Mouse (Mus musculus): ENCODE data around the gene Mrpl52. TPM values are rescaled to one million over a fixed set of nuclear protein-coding genes. Genes with fewer than 3 reads are reported as not detected.

The Mrpl52 gene
- polyA plus RNA-seq, 1 experiment: 233 TPM

- no peak for DNase-seq (ENCODE audit: low spot score)
Measured at GRCm38 (mm10) chr14:54432837-54433830, 6.4 kb downstream of the Mrpl52 start.

DNA sequence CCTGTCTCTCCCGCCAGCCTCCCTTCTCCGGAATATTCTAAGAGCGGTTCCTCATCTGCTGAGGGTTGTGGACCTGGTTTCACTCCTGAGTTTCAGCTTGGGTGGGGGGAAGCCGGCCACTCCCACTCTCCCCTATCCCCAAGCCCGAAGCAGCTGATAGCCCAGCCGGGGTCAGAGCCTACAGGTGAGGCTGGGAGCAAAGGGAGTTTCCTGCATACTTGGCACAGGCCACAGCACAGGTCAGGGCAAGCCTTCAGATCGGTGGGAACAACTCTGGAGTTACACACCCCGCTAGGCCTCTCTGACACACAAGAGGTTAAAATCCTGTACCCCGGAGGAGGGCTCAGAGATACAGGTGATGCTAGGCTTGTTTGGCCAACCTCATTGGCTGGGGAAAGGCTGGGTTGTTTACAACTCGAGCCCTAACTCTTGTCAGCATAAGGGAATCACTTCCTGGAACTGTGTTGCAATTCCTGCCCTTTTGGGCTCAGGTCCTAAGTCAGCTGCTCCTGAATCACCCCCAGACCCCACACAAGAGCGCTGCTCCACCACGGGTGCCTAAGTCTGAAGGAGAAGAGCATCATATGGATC, 7.3 kb downstream of the Mrpl52 start:
- no peak for DNase-seq (ENCODE audit: low spot score)

DNA sequence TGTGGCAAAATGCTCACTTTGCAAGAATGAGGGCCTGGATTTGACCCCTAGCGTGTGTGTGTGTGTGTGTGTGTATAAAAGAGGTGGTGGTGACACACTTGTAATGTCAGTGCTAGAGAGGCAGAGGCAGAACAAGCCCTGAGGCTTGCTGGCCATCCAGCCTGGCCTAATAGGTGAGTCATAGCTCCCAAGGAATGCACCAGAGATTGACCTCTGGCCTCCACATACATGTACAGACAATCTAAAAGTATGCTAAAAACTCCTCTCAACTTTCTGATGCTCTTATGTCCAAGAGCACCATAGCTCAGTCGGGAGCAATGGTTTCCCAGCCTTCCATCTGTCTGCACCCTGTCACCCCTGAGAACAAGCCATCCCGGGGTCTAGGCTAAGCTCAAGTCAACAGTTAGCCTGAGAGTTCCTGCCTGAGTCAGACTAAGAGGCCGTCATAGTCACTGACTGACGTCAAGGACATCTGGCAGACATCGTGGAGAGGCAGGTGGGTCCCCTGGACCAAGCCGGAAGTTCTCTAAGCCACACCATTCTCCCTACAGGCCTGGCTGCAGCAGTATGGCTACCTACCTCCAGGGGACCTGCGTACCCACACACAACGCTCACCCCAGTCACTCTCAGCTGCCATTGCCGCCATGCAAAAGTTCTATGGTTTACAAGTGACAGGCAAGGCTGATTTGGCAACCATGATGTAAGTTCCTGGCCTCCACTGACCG, 8.6 kb downstream of the Mrpl52 start:
- DNase-seq (ENCODE audit: low spot score): no peak

GRCm38 (mm10) chr14:54439155-54439554, 12.4 kb downstream of the Mrpl52 start:
- DNase-seq (ENCODE audit: low spot score): no peak

DNA sequence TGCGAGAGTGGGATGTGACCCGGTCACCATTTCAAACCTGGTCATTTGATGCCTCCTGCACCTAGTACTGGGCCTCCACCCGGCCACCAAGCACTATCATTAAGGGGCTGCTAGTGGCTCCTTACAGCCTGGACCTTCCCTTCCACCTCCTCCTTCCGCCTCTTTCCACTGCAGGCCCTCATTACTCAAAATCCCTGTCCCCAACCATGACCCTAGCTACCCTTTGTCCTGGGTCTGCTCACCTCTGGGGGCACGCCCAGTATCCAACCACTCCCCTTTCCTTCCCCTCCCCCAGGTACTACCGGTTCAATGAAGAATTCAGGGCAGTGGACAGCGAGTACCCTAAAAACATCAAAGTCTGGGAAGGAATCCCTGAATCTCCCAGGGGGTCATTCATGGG, 12.9 kb downstream of the Mrpl52 start:
- DNase-seq (ENCODE audit: low spot score): no peak

- DNase-seq (ENCODE audit: low spot score): no peak
Measured at GRCm38 (mm10) chr14:54440538-54440937, 13.8 kb downstream of the Mrpl52 start.

DNA sequence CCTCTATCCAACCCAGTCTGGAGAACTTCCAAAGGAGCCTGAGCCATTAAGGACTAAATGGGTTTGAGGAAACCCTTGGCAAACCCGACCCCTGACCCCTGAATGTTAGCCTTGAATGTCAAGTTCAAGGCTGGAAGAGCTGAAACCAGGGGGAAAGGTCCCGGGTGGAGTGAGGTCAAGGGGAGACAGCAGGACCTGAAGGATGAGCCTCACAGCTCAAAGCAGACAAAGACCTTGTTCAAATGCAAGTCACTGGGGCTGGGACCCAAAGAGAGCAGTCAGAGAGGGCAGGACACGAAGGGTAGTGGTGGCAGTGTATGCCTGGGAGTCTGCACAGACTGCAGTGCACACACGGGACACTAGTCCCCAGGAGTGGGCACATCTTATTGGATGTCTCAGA, 14.7 kb downstream of the Mrpl52 start:
- DNase-seq (ENCODE audit: low spot score): no peak

DNA sequence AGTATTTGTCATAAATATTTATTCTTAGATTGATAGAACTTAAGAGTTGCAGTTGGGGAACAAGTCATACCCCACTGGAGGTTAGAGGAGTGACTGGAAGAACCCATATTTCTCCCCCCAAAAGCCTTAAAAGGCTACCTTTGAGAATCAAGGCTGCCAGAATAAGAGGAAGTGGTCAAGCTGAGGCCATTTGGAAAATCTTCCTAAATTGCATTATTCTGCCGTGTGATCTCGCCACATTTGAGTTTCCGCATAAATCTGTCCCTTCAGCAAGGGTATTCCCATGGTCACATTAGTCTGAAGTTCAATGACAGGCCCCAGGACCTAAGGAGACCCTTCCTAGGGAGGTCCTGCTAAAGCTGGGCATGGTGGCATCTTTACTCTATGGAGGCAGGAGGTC, 15.8 kb downstream of the Mrpl52 start:
- DNase-seq (ENCODE audit: low spot score): no peak

- no peak for DNase-seq (ENCODE audit: low spot score)
Measured at GRCm38 (mm10) chr14:54443196-54443595, 16.5 kb downstream of the Mrpl52 start.

- no peak for DNase-seq (ENCODE audit: low spot score)
Measured at GRCm38 (mm10) chr14:54443712-54444618, 17.3 kb downstream of the Mrpl52 start.

GRCm38 (mm10) chr14:54445476-54445875, 18.8 kb downstream of the Mrpl52 start:
- DNase-seq (ENCODE audit: low spot score): no peak

GRCm38 (mm10) chr14:54453566-54453965, 26.9 kb downstream of the Mrpl52 start:
- no peak for DNase-seq (ENCODE audit: low spot score)

DNA sequence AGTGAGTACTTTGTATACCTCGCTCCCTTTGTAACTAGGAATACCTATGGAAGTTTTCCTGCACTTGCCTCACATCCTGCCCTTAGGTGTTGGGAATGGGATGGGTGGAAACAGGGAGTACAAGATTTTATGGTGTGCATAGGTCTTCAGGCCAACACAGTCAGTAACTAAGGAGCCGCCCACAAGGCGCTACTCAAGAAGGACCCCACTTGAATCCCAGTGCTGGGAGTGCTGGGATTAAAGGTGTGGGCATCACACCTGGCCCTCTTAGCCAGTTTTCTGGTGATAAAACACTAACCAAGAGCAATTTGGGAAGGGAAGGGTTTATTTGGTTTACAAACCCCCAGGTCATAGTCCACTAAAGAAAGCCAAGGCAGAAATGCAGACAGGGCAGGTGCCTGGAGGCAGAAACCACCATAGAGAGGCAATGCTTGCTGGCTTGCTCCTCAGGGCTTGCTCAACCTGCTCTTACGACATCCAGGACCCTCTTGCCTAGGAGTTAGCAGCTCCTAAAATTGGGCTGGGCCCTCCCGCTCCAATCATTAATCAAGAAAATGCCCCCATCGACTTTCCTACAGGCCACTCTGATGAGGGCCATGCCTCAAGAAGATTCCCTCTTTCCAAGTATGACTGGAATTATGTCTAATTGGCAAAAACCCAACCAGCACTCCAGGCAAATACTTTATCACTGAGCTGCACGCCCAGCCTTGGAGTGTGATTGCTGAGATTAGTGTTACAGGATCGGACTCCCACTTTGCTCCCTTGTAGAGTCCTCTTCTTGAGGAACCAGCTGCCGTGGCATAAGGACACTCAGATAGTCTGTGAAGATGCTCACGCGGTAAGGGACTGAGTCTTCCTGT, 28.2 kb downstream of the Mrpl52 start:
- DNase-seq (ENCODE audit: low spot score): no peak

GRCm38 (mm10) chr14:54457907-54458569, 31.3 kb downstream of the Mrpl52 start:
- DNase-seq (ENCODE audit: low spot score): no peak

GRCm38 (mm10) chr14:54462146-54462545, 35.4 kb downstream of the Mrpl52 start:
- DNase-seq (ENCODE audit: low spot score): no peak

DNA sequence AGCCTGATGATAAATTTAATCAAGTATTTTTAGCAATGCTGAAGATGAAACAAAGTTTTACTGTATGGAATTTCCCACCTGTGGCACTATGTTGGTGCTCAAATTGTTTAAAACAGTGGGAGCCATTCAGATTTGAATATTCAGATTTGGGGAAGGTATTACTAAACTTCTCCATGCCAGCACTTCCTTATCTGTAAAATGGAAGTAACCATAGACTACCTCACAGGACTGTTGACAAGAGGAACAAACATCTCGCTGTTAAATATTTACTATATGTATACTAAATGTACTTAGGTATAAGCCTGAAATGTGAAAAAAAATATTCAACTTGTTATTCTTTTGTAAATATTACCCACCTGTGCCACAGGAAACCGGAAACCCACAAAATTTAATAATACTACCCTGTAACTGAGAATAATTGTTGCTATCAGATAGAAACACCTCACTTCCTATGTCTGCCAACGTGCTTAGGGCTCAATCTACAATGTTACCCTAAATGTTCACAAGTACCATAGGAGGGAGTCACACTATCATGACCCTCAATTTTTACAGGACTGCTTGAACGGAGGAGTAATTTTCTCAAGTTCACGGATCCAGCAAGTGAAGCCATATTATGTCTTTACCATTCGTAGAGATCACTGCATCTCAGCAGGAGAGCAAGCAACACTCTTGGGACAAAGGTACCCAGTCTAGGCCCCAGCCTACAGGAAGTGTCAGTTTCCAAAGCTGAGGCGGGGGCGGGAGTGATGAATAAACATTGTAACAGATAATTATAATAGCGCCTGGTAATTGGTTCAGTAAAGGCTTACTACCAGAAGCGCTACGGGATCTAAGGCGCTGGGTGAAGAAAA, 36.6 kb downstream of the Mrpl52 start:
- DNase-seq (ENCODE audit: low spot score): no peak

- DNase-seq (ENCODE audit: low spot score): peak; percentile 89
Measured at GRCm38 (mm10) chr14:54463959-54464292, 37.2 kb downstream of the Mrpl52 start, which contains the start of gene Lrp10. TSS of gene Lrp10 (plus strand) at chr14:54464137.

GRCm38 (mm10) chr14:54464293-54465005, 37.7 kb downstream of the Mrpl52 start:
- DNase-seq (ENCODE audit: low spot score): no peak

Data from urinary bladder, adult 2 months (tissue).